Mouse (Mus musculus) hindbrain, embryonic 10.5 days (tissue): ENCODE measurements around the gene Rgl2. TPM values are rescaled to one million over a fixed set of nuclear protein-coding genes. Genes with fewer than 3 reads are reported as not detected.

ENCODE experiments used
- DNase-seq: peaks from one replicate; pipeline ENCODE4 v3.0.0-alpha.2; 2017; ENCODE audit warnings: low spot score
- H3K27ac ChIP-seq: fragments of 300-500 bp; sonication (generic); 2 replicates; pipeline ENCODE4 v1.5.1; 2016; ENCODE audit warnings: mild to moderate bottlenecking, moderate library complexity
- H3K27me3 ChIP-seq: fragments of 300-500 bp; sonication (generic); 2 replicates; pipeline ENCODE4 v1.6.1; 2016; ENCODE audit warnings: mild to moderate bottlenecking; ENCODE audit not compliant: poor library complexity, insufficient read depth, severe bottlenecking
- H3K36me3 ChIP-seq: fragments of 300-500 bp; sonication (generic); 2 replicates; pipeline ENCODE4 v1.6.1; 2016; ENCODE audit warnings: mild to moderate bottlenecking, moderate library complexity
- H3K4me1 ChIP-seq: fragments of 300-500 bp; sonication (generic); replicated peaks from 2 replicates; pipeline ENCODE4 v1.6.1; 2016; ENCODE audit warnings: mild to moderate bottlenecking
- H3K4me3 ChIP-seq: fragments of 300-500 bp; sonication (generic); 2 replicates; pipeline ENCODE4 v1.5.1; 2016; ENCODE audit warnings: mild to moderate bottlenecking, moderate library complexity
- H3K9me3 ChIP-seq: fragments of 300-500 bp; sonication (generic); 2 replicates; pipeline ENCODE4 v1.6.1; 2016; ENCODE audit warnings: mild to moderate bottlenecking, moderate library complexity
- WGBS: fragments of 180-500 bp; shearing (Covaris S2); methylation state at CpG from one replicate; pipeline ENCODE4 v1.1.7; 2016; 5-methylcytosine and 5-hydroxymethylcytosine counted together
- polyA plus RNA-seq: library from polyadenylated mRNA; unstranded; fragments of >200 nt; fragmentation: Nextera tagmentation; extraction: Ambion mirVana; gene quantifications from 2 replicates; pipeline ENCODE4 v1.2.1, GENCODE M21; 2016

Gene Rgl2
- polyA plus RNA-seq, 1 experiment from 2014 or later: 55.7 TPM

DNA sequence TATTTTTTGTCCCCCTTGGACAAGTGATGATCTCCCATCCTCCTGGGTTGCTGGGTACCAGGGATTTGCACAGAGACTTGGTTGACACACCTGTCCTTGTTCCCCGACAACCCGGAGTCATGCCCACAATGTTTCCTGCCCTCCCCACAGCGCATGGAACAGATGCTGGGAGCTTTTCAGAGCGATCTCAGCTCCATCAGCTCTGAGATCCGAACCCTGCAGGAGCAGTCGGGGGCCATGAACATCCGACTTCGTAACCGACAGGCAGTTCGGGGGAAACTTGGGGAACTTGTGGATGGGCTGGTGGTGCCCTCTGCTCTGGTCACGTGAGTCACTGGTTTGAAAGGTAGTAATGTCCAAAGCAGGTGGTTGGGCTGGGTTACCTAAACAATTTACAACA is 29.1 kb downstream of the Rgl2 start:
- H3K27me3 ChIP-seq: no peaks in the 10 kb centered on the region
- WGBS: 96% methylated on average over 11 of the region's 11 CpGs
- no peak overlapping the region for H3K4me3 ChIP-seq
- no peaks in the 10 kb centered on the region for H3K9me3 ChIP-seq
- H3K27ac ChIP-seq: no peak overlapping the region
- DNase-seq: no peak
- H3K36me3 ChIP-seq: peaks cover 69% of the 10 kb centered on the region
- H3K4me1 ChIP-seq: peaks cover 24% of the 10 kb centered on the region

DNA sequence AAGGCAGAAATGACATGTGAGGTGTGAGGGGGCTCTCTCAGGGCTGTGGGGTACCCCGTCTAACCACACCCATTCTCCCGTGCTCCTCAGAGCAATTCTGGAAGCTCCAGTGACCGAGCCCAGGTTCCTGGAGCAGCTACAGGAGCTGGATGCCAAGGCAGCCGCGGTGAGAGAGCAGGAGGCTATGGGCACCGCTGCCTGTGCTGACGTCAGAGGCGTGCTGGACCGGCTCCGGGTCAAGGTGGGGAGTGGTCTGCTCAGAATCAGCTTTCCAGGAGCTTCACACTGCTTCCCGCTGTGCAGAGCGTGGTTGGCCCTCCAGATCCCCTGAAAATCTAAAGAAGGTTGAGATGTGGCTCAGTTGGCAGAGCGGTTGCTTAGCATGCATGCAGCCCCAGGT is 29.8 kb downstream of the Rgl2 start:
- Histone ChIP-seq H3K4me1 (peaks cover 17% of the 10 kb centered on the region), H3K4me3 (no peak overlapping the region), H3K9me3 (no peaks in the 10 kb centered on the region), H3K27me3 (no peaks in the 10 kb centered on the region), H3K27ac (no peak overlapping the region), H3K36me3 (peaks cover 69% of the 10 kb centered on the region)
- no peak for DNase-seq
- WGBS: 95% methylated on average over 13 of the region's 13 CpGs

DNA sequence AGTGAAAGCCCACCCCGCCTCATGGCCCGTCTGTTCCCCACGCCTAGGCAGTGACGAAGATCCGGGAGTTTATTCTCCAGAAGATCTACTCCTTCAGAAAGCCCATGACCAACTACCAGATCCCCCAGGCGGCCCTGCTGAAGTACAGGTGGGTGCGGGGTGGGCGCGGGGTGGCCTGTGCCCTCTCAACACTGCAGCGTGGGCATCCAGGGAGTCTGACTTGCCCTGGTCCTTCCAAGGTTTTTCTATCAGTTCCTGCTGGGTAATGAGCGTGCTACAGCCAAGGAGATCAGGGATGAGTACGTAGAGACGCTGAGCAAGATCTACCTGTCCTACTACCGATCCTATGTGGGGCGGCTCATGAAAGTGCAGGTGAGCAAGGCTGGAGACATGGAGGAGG is 30.6 kb downstream of the Rgl2 start:
- no peak for DNase-seq
- Histone ChIP-seq H3K36me3 (peaks cover 67% of the 10 kb centered on the region), H3K4me3 (no peak overlapping the region), H3K4me1 (peaks cover 10% of the 10 kb centered on the region), H3K27ac (no peak overlapping the region), H3K9me3 (no peaks in the 10 kb centered on the region), H3K27me3 (no peaks in the 10 kb centered on the region)
- 94% methylated on average over 15 of the region's 15 CpGs for WGBS

DNA sequence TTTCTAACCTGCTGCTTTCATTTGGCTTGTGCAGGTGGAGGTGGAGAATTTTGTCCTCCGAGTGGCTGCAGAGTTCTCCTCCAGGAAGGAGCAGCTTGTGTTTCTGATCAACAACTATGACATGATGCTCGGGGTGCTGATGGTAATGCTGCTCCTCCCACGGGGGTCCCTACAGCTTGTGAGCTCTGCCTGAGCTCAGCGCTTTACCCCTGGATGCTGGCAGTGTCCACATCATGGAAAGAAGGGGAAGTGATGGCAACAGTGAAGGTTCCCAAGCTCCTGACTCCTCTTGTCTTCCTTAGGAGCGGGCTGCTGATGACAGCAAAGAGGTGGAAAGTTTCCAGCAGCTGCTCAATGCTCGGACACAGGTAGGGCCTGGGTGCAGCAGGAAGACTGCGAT is 33.5 kb downstream of the Rgl2 start:
- no peaks in the 10 kb centered on the region for H3K27me3 ChIP-seq
- 91% methylated on average over 7 of the region's 7 CpGs for WGBS
- H3K4me1 ChIP-seq: no peaks in the 10 kb centered on the region
- no peak overlapping the region for H3K4me3 ChIP-seq
- no peak for DNase-seq
- H3K9me3 ChIP-seq: no peaks in the 10 kb centered on the region
- peaks cover 85% of the 10 kb centered on the region for H3K36me3 ChIP-seq
- H3K27ac ChIP-seq: no peak overlapping the region

DNA sequence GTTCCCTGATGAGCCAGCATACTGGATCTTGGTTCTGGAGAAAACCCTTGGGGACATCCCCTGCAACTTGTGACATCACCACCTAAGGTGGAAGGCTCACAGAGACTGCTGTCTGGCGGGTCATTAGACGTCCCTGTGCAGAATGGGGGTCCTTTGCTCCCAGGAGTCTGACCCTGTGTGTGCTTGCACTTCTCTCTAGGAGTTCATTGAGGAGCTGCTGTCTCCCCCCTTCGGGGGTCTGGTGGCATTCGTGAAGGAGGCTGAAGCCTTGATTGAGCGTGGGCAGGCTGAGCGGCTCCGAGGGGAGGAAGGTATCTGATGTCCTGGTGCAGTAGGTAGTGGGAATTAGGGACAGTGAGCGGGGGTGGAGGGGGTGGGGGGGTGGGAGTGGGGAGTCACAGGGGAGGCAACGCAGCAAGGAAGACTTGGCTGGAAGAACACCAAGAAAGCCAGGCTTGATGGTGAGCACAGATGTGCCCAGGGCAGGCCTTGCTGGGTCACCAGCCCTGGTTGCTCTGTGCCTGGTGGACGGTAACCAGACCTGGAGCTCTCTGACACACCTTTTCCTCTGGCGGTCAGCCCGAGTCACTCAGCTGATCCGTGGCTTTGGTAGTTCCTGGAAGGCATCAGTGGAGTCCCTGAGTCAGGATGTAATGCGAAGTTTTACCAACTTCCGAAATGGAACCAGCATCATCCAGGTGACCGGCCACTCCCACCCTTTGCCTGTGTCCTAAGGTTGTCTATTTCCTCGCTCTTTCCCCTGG is 35.9 kb downstream of the Rgl2 start:
- Histone ChIP-seq H3K4me1 (0 out of 2 replicates have a peak, but pooled peaks cover 3% of the 10 kb centered on the region), H3K9me3 (0 out of 2 replicates have a peak, but pooled peaks cover 4% of the 10 kb centered on the region), H3K36me3 (peaks cover 62% of the 10 kb centered on the region), H3K27ac (no peak overlapping the region), H3K27me3 (no peaks in the 10 kb centered on the region), H3K4me3 (no peak overlapping the region)
- no peak for DNase-seq
- WGBS: 95% methylated on average over 17 of the region's 17 CpGs

DNA sequence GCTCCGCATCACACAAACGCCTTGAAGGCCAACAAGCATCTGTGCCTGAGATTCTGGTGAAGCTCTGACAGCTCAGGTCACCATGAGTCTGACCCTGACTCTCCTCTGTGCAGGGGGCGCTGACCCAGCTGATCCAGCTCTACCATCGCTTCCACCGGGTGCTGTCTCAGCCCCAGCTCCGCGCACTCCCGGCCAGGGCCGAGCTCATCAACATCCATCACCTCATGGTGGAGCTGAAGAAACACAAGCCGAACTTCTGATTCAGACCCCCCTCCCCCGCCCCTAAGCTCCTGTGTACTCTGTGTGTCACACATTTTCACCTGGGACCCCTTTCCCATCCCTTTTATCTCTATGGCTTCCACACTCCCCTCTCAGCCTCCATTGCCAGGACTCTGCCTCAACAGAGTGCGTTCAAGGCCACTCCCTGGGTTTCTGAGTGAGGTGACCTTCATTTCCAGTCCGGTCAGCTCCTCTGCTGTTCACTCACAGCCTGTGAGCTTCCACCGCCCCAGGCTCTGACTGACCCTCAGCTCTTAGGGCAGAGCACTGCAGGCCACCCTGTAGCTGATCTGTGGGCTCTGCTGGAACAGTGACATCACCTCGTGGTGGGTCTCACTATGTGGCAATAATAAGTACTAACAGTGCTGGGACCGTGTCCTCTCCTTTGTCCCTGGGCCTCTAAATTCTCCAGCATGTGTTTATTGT is 36.7 kb downstream of the Rgl2 start:
- Histone ChIP-seq H3K36me3 (peaks cover 55% of the 10 kb centered on the region), H3K4me3 (no peak overlapping the region), H3K4me1 (0 out of 2 replicates have a peak, but pooled peaks cover 3% of the 10 kb centered on the region), H3K27ac (no peak overlapping the region), H3K27me3 (no peaks in the 10 kb centered on the region; the same call in 1 of the 2 replicates), H3K9me3 (0 out of 2 replicates have a peak, but pooled peaks cover 4% of the 10 kb centered on the region)
- 86% methylated on average over 16 of the region's 16 CpGs for WGBS
- no peak for DNase-seq

DNA sequence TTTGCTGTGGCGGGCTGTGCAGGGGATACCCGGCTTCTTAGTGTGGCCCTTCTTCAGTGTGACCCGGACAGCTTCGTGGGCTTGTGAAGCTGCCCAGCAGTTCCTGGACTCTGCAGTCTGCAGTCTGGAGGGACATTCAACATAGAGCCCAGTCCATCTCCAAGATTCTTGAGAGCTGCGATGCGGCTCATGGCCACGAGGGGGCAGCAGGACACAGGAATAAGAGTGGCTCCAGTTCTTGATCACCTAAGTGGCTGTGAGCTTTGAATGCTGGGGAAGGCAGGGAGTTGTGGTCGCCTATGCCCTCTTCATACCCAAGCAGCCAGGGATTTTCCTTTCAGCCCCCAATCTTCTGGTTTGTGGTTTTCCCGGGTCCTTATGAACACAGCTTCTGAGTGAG is 39.1 kb downstream of the Rgl2 start:
- peak; percentile 88 for DNase-seq
- WGBS: 4% methylated on average over 9 of the region's 9 CpGs
- H3K4me1 ChIP-seq: 0 out of 2 replicates have a peak, but pooled peaks cover 3% of the 10 kb centered on the region
- H3K36me3 ChIP-seq: peaks cover 30% of the 10 kb centered on the region
- H3K27me3 ChIP-seq: no peaks in the 10 kb centered on the region; the same call in 1 of the 2 replicates
- H3K9me3 ChIP-seq: 0 out of 2 replicates have a peak, but pooled peaks cover 4% of the 10 kb centered on the region
- no peak overlapping the region for H3K27ac ChIP-seq
- H3K4me3 ChIP-seq: no peak overlapping the region

DNA sequence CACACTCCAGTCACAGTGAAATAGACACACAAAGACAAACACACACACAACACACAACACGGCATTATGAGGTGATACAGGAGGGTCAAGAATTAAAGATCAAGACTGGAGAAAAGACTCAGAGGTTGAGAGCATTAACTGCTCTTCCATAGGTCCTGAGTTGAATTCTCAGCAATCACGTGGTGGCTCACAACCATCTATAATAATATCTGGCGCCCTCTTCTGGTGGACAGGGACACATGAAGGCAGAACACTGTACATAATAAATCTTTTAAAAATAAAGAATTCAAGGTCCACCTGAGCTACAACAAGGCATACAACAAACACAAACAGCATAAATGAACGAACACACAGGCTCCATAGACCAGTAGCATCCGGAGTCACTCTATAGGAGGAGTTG is 39.6 kb downstream of the Rgl2 start:
- DNase-seq: no peak
- H3K27me3 ChIP-seq: no peaks in the 10 kb centered on the region; the same call in 1 of the 2 replicates
- H3K4me1 ChIP-seq: 0 out of 2 replicates have a peak, but pooled peaks cover 3% of the 10 kb centered on the region

DNA sequence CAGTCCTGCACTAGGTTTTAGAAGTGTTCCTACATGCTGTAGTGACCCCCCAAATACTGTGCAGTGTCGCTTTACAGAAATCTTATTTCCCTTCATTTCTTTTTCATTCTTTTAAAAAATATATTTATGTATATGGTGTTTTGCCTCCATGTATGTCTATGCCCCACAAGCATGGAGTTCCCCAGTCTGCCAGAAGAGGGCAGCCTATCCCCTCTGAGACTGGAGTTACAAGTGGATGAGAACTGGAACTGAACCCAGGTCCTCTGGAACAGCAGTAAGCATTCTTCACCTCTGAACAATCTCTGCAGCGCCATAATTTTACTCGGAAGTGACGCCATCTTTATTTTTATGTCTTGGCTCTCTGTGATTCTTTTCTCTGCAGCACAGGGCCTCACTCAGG is 40.1 kb downstream of the Rgl2 start:
- H3K4me1 ChIP-seq: 0 out of 2 replicates have a peak, but pooled peaks cover 3% of the 10 kb centered on the region
- no peak overlapping the region for H3K27ac ChIP-seq
- WGBS: 73% methylated on average over 4 of the region's 4 CpGs
- no peaks in the 10 kb centered on the region; the same call in 1 of the 2 replicates for H3K27me3 ChIP-seq
- H3K9me3 ChIP-seq: 0 out of 2 replicates have a peak, but pooled peaks cover 4% of the 10 kb centered on the region
- DNase-seq: no peak
- peaks cover 22% of the 10 kb centered on the region for H3K36me3 ChIP-seq
- no peak overlapping the region for H3K4me3 ChIP-seq

More for the DNA sequence above, 39.6 kb downstream of the Rgl2 start:
- no peak overlapping the region for H3K4me3 ChIP-seq
- 0 out of 2 replicates have a peak, but pooled peaks cover 4% of the 10 kb centered on the region for H3K9me3 ChIP-seq
- peaks cover 26% of the 10 kb centered on the region for H3K36me3 ChIP-seq
- 30% methylated on average over 5 of the region's 5 CpGs for WGBS
- H3K27ac ChIP-seq: no peak overlapping the region

DNA sequence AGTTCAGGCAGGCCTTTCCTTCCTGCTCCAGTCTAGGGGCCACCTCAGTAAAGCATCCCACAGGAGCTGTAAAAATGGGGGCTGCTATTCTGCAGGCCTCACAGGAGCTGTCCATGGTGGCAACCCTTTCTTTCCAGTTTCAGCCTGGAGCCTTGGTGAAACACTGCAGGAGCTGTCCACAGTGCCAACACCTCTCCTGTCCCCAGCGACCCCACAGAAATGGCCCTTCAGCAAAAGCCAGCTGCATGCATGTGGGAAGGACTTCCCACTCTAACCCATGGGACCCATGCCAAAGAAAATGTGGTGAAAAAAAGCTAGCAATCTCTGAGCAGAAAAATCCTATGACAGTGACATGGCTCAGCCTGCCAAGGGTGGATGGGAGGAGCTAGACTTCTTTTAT is 43.3 kb downstream of the Rgl2 start:
- DNase-seq: peak; percentile 38
- Histone ChIP-seq H3K27ac (no peak overlapping the region), H3K27me3 (peaks cover 26% of the 10 kb centered on the region), H3K9me3 (0 out of 2 replicates have a peak, but pooled peaks cover 4% of the 10 kb centered on the region), H3K4me3 (no peak overlapping the region), H3K36me3 (no peaks in the 10 kb centered on the region), H3K4me1 (peaks cover 5% of the 10 kb centered on the region)
- WGBS: 9% methylated on average over 1 of the region's 1 CpGs

DNA sequence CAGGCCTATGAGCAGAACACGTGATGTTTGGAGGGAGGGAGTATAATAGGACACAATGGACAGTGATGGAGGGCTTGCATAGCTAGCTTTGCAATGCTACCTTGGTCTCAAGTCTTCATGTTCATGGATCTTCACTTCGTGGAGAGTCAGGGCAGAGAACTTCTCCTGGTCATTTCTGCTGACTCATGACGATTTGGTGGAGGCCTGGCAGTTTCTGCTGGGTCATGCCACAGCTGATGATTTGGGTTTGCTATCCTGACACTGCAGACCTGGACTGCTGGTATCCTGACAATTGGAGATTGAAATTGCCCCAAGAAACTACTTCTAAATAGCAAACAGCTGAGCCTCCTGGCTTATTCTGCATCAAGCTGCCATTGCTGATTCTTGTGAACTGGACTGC is 44.2 kb downstream of the Rgl2 start:
- DNase-seq: no peak
- no peaks in the 10 kb centered on the region for H3K36me3 ChIP-seq
- H3K27ac ChIP-seq: no peak overlapping the region
- H3K4me3 ChIP-seq: no peak overlapping the region
- 71% methylated on average over 3 of the region's 3 CpGs for WGBS
- 0 out of 2 replicates have a peak, but pooled peaks cover 4% of the 10 kb centered on the region for H3K9me3 ChIP-seq
- H3K27me3 ChIP-seq: peaks cover 35% of the 10 kb centered on the region
- peaks cover 10% of the 10 kb centered on the region for H3K4me1 ChIP-seq

DNA sequence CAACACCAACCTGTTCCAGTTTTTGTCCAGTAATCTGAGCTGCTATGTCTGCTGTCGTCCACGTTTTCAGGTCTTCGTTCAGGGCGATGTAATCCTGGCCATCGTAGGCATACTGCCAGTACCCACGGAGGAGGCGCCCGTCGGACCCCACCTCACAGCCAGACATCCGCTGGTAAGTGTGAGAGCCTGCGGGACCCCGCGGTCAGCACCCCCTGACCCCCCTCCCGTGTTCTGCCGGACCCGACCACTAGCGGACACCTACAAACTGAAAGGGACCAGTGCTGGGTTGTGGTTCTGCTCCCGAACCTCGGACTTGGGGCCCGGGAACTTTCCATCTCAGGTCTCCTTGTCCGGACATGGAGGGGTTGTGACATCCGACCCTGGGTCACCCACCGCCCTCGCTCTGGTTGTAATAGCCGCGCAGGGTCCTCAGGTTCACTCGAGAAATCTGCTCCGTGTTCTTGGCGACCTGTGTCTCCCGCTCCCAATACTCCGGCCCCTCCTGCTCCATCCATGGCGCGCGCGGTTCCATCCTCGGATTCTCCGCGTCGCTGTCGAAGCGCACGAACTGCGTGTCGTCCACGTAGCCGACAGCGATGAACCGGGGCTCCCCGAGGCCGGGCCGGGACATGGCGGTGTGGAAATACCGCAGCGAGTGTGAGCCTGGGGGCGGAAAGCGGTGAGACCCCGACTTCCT is 48.7 kb downstream of the Rgl2 start:
- peak overlapping the region; percentile 54 for H3K4me3 ChIP-seq
- peaks cover 58% of the 10 kb centered on the region for H3K27me3 ChIP-seq
- peak; percentile 11 for DNase-seq
- no peaks in the 10 kb centered on the region for H3K36me3 ChIP-seq
- H3K27ac ChIP-seq: peak overlapping the region; percentile 29
- 2% methylated on average over 57 of the region's 57 CpGs for WGBS
- peaks cover 29% of the 10 kb centered on the region for H3K4me1 ChIP-seq
- no peaks in the 10 kb centered on the region for H3K9me3 ChIP-seq
